19 mouse cellular contexts compared by ENCODE assay signal in the genomic region with DNA sequence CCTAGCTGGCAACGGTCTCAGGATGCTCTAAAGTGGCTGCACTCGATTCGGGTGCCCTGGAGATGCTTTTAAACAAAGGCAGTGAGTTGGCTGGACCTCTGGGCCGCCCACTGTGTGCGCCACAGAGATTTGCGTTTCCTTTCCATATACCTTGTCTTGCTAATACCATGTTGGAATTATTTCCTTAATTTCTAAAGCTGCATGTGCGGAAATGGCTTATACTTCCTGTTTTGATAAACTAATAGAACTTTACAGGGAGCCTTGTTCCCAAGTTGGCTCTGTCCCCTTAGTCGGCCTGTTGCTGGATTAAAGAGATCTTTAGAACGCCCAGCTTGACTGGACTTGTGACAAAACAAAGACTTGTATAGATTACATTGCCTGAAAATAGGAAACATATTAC. TPM values are rescaled to one million over a fixed set of nuclear protein-coding genes. Genes with fewer than 3 reads are reported as not detected.
DNase-seq lines count a peak whose midpoint lies in the region; ATAC-seq and TF ChIP-seq lines count a peak whose summit lies in the region.
"Had no signal": no experiment of that assay in that cellular context is flagged by ENCODE, and none has a peak within 500 bp of the region (broad histone marks: within the 10 kb centered on the region; RNA-seq: fewer than 3 reads in every experiment).

No protein-coding gene starts in this region.

- no peak for DNase-seq in heart, adult 9 months (ENCODE audit: low spot score in 2 of 2)
- peak; percentile 46 for DNase-seq in lung, embryonic 14.5 days
- no peak for DNase-seq in lung, postnatal 25 days (ENCODE audit: low spot score)
- DNase-seq in embryonic facial prominence, embryonic 10.5 days (ENCODE audit: low spot score): no peak
- DNase-seq in adrenal gland, postnatal 14 days: no peak
- DNase-seq: cerebellum, adult 2 months; gastrocnemius, postnatal 36 days; right cerebral cortex, postnatal 14 days; spleen, adult 18-20 months; thymus, adult 2 months had no signal

- H3K27ac ChIP-seq in heart, embryonic 14.5 days (replicated peaks in 1 of 2; ENCODE audit: control insufficient read depth in 1 of 2, insufficient read depth in 1 of 2, low read depth in 2 of 2, low read length in 2 of 2): peak overlapping the region; percentile 34 to 79; a peak in 3 of 4 replicates
- no peak overlapping the region; the same call in 1 of the 2 replicates for H3K27ac ChIP-seq in lung, embryonic 14.5 days (ENCODE audit: low read depth)
- H3K27ac ChIP-seq in embryonic facial prominence, embryonic 10.5 days (replicated peaks): 0 out of 2 replicates have a peak overlapping the region, but pooled peaks have one; percentile 7
- H3K27ac ChIP-seq in limb, embryonic 15.5 days: peak overlapping the region; percentile 43; the same call in 1 of the 2 replicates
- H3K27ac ChIP-seq: forebrain, embryonic 15.5 days; kidney, postnatal 0 days had no signal

- ATAC-seq in heart, embryonic 14.5 days (ENCODE audit: insufficient number of reproducible peaks, insufficient read depth, low FRiP score, low read depth): no peak
- no peak for ATAC-seq in lung, embryonic 14.5 days (ENCODE audit: insufficient read depth)
- ATAC-seq in limb, embryonic 15.5 days (ENCODE audit: insufficient number of reproducible peaks, low FRiP score, low TSS enrichment, low read depth): no peak
- ATAC-seq: forebrain, embryonic 15.5 days; hindbrain, embryonic 16.5 days; intestine, postnatal 0 days had no signal

- no peaks in the 10 kb centered on the region for H3K9me3 ChIP-seq in heart, embryonic 14.5 days (ENCODE audit: control insufficient read depth, low read length)
- H3K9me3 ChIP-seq in lung, embryonic 14.5 days (ENCODE audit: low read depth, low read length): no peaks in the 10 kb centered on the region
- no peaks in the 10 kb centered on the region for H3K9me3 ChIP-seq in embryonic facial prominence, embryonic 10.5 days
- no peaks in the 10 kb centered on the region for H3K9me3 ChIP-seq in limb, embryonic 15.5 days
- H3K9me3 ChIP-seq: forebrain, embryonic 15.5 days; limb, embryonic 13.5 days had no signal

- 65% methylated on average over 9 of the region's 9 CpGs for WGBS in heart, embryonic 14.5 days
- 73% methylated on average over 9 of the region's 9 CpGs for WGBS in lung, embryonic 14.5 days
- WGBS in embryonic facial prominence, embryonic 10.5 days: 84% methylated on average over 9 of the region's 9 CpGs
- 69% methylated on average over 9 of the region's 9 CpGs for WGBS in limb, embryonic 15.5 days

- TF ChIP-seq CTCF in lung, embryonic 14.5 days (IDR thresholded peaks at IDR 0.05; ENCODE audit: low read depth): no peak

- no peak overlapping the region for H3K4me3 ChIP-seq in heart, embryonic 14.5 days (ENCODE audit: control insufficient read depth in 1 of 2, insufficient read depth in 1 of 2, low read depth in 1 of 2, low read length in 2 of 2)
- no peak overlapping the region for H3K4me3 ChIP-seq in lung, embryonic 14.5 days (ENCODE audit: low read depth, low read length)
- H3K4me3 ChIP-seq in embryonic facial prominence, embryonic 10.5 days: no peak overlapping the region
- H3K4me3 ChIP-seq in limb, embryonic 15.5 days: no peak overlapping the region
- H3K4me3 ChIP-seq: erythroblast, embryonic 14.5 days; forebrain, embryonic 15.5 days; limb, embryonic 13.5 days had no signal

- no peaks in the 10 kb centered on the region for H3K36me3 ChIP-seq in heart, embryonic 14.5 days (ENCODE audit: control insufficient read depth, insufficient read depth, low read length)
- H3K36me3 ChIP-seq in lung, embryonic 14.5 days (ENCODE audit: insufficient read depth): no peaks in the 10 kb centered on the region
- H3K36me3 ChIP-seq in embryonic facial prominence, embryonic 10.5 days (replicated peaks): peaks cover 3% of the 10 kb centered on the region; the same call in 1 of the 2 replicates
- no peaks in the 10 kb centered on the region for H3K36me3 ChIP-seq in limb, embryonic 15.5 days
- H3K36me3 ChIP-seq: forebrain, embryonic 15.5 days; limb, embryonic 13.5 days had no signal

- no peaks in the 10 kb centered on the region for H3K27me3 ChIP-seq in heart, embryonic 14.5 days (ENCODE audit: control insufficient read depth, insufficient read depth, low read length)
- no peaks in the 10 kb centered on the region for H3K27me3 ChIP-seq in lung, embryonic 14.5 days (ENCODE audit: insufficient read depth, low read length)
- no peaks in the 10 kb centered on the region for H3K27me3 ChIP-seq in embryonic facial prominence, embryonic 10.5 days (replicated peaks; ENCODE audit: low read depth, poor library complexity, severe bottlenecking)
- no peaks in the 10 kb centered on the region for H3K27me3 ChIP-seq in limb, embryonic 15.5 days
- H3K27me3 ChIP-seq: forebrain, embryonic 15.5 days; limb, embryonic 13.5 days had no signal

- H3K4me2 ChIP-seq in heart, embryonic 14.5 days (ENCODE audit: low read length): no peak overlapping the region
- H3K4me2 ChIP-seq in lung, embryonic 14.5 days: no peak overlapping the region
- H3K4me2 ChIP-seq in limb, embryonic 15.5 days: no peak overlapping the region
- H3K4me2 ChIP-seq: forebrain, embryonic 15.5 days; limb, embryonic 13.5 days had no signal

- H3K4me1 ChIP-seq in heart, embryonic 14.5 days (ENCODE audit: control insufficient read depth in 2 of 2, insufficient read depth in 2 of 2, low read length in 2 of 2): peaks cover 29 to 58% of the 10 kb centered on the region in 2 experiments
- H3K4me1 ChIP-seq in lung, embryonic 14.5 days (ENCODE audit: insufficient read depth): peaks cover 9% of the 10 kb centered on the region; the same call in 1 of the 2 replicates
- H3K4me1 ChIP-seq in embryonic facial prominence, embryonic 10.5 days: peaks cover 21% of the 10 kb centered on the region
- H3K4me1 ChIP-seq in limb, embryonic 15.5 days: peaks cover 50% of the 10 kb centered on the region
- H3K4me1 ChIP-seq: forebrain, embryonic 15.5 days had no signal

- no peak overlapping the region for H3K9ac ChIP-seq in heart, embryonic 14.5 days (ENCODE audit: low read length)
- no peak overlapping the region for H3K9ac ChIP-seq in lung, embryonic 14.5 days
- H3K9ac ChIP-seq in limb, embryonic 15.5 days: no peak overlapping the region
- H3K9ac ChIP-seq: forebrain, embryonic 15.5 days; limb, embryonic 13.5 days had no signal

RNA-seq across cellular contexts. Expression of a gene that starts 35.1 kb away (rescaled TPM):
- polyA plus RNA-seq in heart, embryonic 14.5 days (2014; fragmentation: Nextera tagmentation; extraction: Ambion mirVana): 250 and 253 TPM in 2 replicates
- polyA plus RNA-seq in lung, embryonic 14.5 days (2014; fragmentation: Nextera tagmentation; extraction: Ambion mirVana): 372 and 389 TPM in 2 replicates
- 128 and 138 TPM in 2 replicates for polyA plus RNA-seq in embryonic facial prominence, embryonic 10.5 days (2016; fragmentation: Nextera tagmentation; extraction: Ambion mirVana)
- 172 and 209 TPM in 2 replicates for polyA plus RNA-seq in limb, embryonic 15.5 days (2015; fragmentation: Nextera tagmentation; extraction: Ambion mirVana)
- total RNA-seq in adrenal gland, postnatal 14 days (2021): 574 and 650 TPM in 2 replicates
- total RNA-seq: neutrophil, adult 5-6 weeks had no signal

RNA-seq across cellular contexts. Expression of a gene that starts 35.1 kb away (rescaled TPM):
- 77.7 and 80.3 TPM in 2 replicates for polyA plus RNA-seq in heart, embryonic 14.5 days (2014; fragmentation: Nextera tagmentation; extraction: Ambion mirVana)
- polyA plus RNA-seq in lung, embryonic 14.5 days (2014; fragmentation: Nextera tagmentation; extraction: Ambion mirVana): 103 and 111 TPM in 2 replicates
- polyA plus RNA-seq in embryonic facial prominence, embryonic 10.5 days (2016; fragmentation: Nextera tagmentation; extraction: Ambion mirVana): 51.8 and 54.7 TPM in 2 replicates
- 77.4 and 83.3 TPM in 2 replicates for polyA plus RNA-seq in limb, embryonic 15.5 days (2015; fragmentation: Nextera tagmentation; extraction: Ambion mirVana)
- total RNA-seq in adrenal gland, postnatal 14 days (2021): 341 and 356 TPM in 2 replicates
- total RNA-seq: neutrophil, adult 5-6 weeks had no signal
